Mouse (Mus musculus) cerebellum, postnatal 4 days (tissue): ENCODE data around the gene Chpf.

Experiments
- DNase-seq, 2 experiments: peaks; one replicate each; pipeline ENCODE4 v3.0.0; 2022; ENCODE audit warnings: low spot score in 2 of 2, mixed read lengths in 1 of 2

Chpf gene

DNA sequence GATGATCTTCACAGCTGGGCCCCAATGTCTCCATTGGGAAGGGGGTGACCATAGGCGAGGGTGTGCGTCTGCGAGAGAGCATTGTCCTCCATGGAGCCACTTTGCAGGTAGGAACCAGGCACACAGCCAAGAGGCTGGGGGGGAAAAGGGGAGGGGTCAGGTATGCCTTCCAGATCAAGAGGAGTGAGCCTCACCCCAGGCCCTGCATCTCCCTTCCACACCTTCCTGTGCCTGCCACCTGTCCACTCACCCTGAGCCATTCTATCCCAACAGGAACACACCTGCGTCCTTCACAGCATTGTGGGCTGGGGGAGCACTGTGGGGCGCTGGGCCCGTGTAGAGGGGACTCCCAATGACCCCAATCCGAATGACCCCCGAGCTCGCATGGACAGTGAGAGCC is 36.9 kb downstream of the Chpf start:
- no peak for DNase-seq

- no peak for DNase-seq
These were observed 37.6 kb downstream of the Chpf start for GRCm38 (mm10) chr1:75441471-75441996.

DNA sequence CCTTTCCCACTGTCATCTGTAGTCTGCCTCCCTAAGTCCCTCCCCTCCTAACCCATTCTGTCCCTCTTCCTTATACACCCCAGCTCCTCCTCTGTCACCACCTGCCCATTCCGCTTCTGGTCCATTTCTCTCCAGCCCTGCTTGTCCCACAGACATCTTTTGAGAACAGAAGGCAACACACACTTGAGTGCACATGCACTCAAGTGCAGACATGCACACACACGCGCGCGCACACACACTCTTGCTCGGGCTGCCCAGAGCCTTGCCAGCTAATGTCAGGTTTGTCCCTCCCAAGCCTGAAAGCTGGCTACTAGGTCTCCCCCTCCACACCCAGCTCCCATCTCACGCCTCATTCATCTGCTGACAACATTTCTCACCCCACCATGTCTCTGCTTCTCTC is 38.4 kb downstream of the Chpf start:
- no peak for DNase-seq

GRCm38 (mm10) chr1:75438782-75439181 is 40.3 kb downstream of the Chpf start:
- no peak for DNase-seq

GRCm38 (mm10) chr1:75435475-75436328 is 43.4 kb downstream of the Chpf start, which contains the start of gene Gmppa:
Gene Gmppa (plus strand): TSS chr1:75435930.
- peak in 1 of 2 experiments; percentile 68 for DNase-seq

DNA sequence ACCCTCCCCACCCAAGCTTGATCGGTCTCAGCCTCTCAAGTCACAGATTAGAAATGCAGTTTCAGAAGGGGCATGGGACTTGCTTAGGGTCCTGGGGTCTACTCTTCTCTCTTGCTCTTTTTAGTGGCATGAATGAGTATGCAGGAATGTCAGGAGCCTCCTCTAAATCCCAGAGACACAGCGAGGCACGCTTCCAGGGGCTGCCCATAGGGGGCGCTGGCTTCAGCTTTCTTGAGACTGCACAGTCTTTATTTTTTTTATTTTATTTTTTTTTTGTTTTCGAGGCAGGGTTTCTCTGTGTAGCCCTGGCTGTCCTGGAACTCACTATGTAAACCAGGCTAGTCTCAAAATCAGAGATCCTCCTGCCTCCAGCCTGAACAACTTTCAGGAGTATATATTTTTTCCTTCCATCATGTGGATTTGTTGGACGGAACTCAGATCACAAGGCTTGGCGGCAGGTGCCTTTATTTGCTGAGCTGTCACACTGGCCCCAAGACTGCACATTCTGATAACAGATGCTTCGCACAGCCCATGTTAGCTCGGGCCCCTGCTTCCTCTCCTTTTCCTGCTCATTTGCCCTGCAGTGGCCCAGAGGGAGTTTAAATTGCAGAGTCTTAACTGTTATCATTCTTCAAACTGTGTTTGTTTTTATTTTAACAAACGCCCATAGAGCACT is 53.2 kb downstream of the Chpf start:
- DNase-seq: peak in 1 of 2 experiments; percentile 54
